Mouse (Mus musculus) olfactory bulb, adult 2 months (tissue): ENCODE measurements around the gene Nynrin.

Source experiments
- CTCF ChIP-seq: fragments of 200-500 bp; IDR thresholded peaks from 2 replicates; pipeline ENCODE4 v1.5.1; 2012; ENCODE audit warnings: low read depth, mild to moderate bottlenecking, low read length, moderate library complexity; ENCODE audit not compliant: insufficient read depth
- POLR2A ChIP-seq: fragments of 200-500 bp; IDR thresholded peaks from 2 replicates; pipeline ENCODE4 v1.6.1; 2012; ENCODE audit warnings: mild to moderate bottlenecking, low read depth, low read length, moderate library complexity; ENCODE audit not compliant: insufficient read depth

- TF ChIP-seq POLR2A, result no peak
- TF ChIP-seq CTCF, result no peak
These were observed 30.6 kb upstream of the Nynrin start, which contains the start of gene Nfatc4 for GRCm38 (mm10) chr14:55822991-55823762.
